Mouse (Mus musculus): ENCODE measurements around the gene Gmpr. TPM values are rescaled to one million over a fixed set of nuclear protein-coding genes. Genes with fewer than 3 reads are reported as not detected.
"Not testable (repeated sequence)": the region's sequence is repeated elsewhere in the genome, so short reads cannot be mapped to it uniquely, and the experiment has no call there.

Gmpr gene
- 26.6 and 29.0 TPM in 2 replicates for total RNA-seq (2021)
- long read RNA-seq, transcript Gmpr-201 (9 exons, 1,580 nt), result major isoform, 76 of 127 reads
- long read RNA-seq, partial matches to known transcripts, result 0 of 127 reads
- long read RNA-seq, other reads (novel, unspliced or antisense), result 51 of 127 reads

GRCm38 (mm10) chr13:45507274-45508229, at the start of gene Gmpr:
Gmpr (plus strand) TSS chr13:45507444.
- DNase-seq, result peak; percentile 83

- DNase-seq, result no peak
Measured at GRCm38 (mm10) chr13:45457459-45457858, 49.8 kb upstream of the Gmpr start.

- no peak for DNase-seq
Measured at GRCm38 (mm10) chr13:45460177-45460576, 47.1 kb upstream of the Gmpr start.

GRCm38 (mm10) chr13:45461370-45461958, 45.8 kb upstream of the Gmpr start:
- no peak for DNase-seq

GRCm38 (mm10) chr13:45465616-45466015, 41.6 kb upstream of the Gmpr start:
- peak; percentile 26 for DNase-seq

GRCm38 (mm10) chr13:45466031-45466519, 41.2 kb upstream of the Gmpr start:
- DNase-seq, result no peak

GRCm38 (mm10) chr13:45468751-45469150, 38.5 kb upstream of the Gmpr start:
- DNase-seq, result no peak

- DNase-seq, result no peak
Measured at GRCm38 (mm10) chr13:45469481-45470301, 37.6 kb upstream of the Gmpr start.

GRCm38 (mm10) chr13:45473311-45473710, 33.9 kb upstream of the Gmpr start:
- DNase-seq, result no peak

- DNase-seq, result no peak
Measured at GRCm38 (mm10) chr13:45475297-45475696, 31.9 kb upstream of the Gmpr start.

GRCm38 (mm10) chr13:45477183-45477582, 30.1 kb upstream of the Gmpr start:
- DNase-seq, result peak; percentile 55

- DNase-seq, result no peak
Measured at GRCm38 (mm10) chr13:45479951-45480350, 27.3 kb upstream of the Gmpr start.

GRCm38 (mm10) chr13:45483215-45483614, 24.0 kb upstream of the Gmpr start:
- no peak for DNase-seq

GRCm38 (mm10) chr13:45483949-45484348, 23.3 kb upstream of the Gmpr start:
- not testable (repeated sequence) for DNase-seq

GRCm38 (mm10) chr13:45485602-45486001, 21.6 kb upstream of the Gmpr start:
- peak; percentile 20 for DNase-seq

- DNase-seq, result peak; percentile 88
Measured at GRCm38 (mm10) chr13:45486598-45486997, 20.6 kb upstream of the Gmpr start.

GRCm38 (mm10) chr13:45491991-45492732, 15.1 kb upstream of the Gmpr start:
- DNase-seq, result no peak

- DNase-seq, result no peak
Measured at GRCm38 (mm10) chr13:45493846-45494245, 13.4 kb upstream of the Gmpr start.

- DNase-seq, result no peak
Measured at GRCm38 (mm10) chr13:45498623-45499022, 8.6 kb upstream of the Gmpr start.

GRCm38 (mm10) chr13:45499391-45499790, 7.9 kb upstream of the Gmpr start:
- DNase-seq, result no peak

GRCm38 (mm10) chr13:45499906-45500305, 7.3 kb upstream of the Gmpr start:
- no peak for DNase-seq
